Mouse (Mus musculus): ENCODE measurements around the gene Pigk. TPM values are rescaled to one million over a fixed set of nuclear protein-coding genes. Genes with fewer than 3 reads are reported as not detected.

The Pigk gene
- polyA plus RNA-seq, 1 experiment: 5.8 TPM

GRCm38 (mm10) chr3:152722836-152723235 is 8.9 kb downstream of the Pigk start:
- Histone ChIP-seq H3K27me3 (ENCODE audit: control insufficient read depth, insufficient read depth, low read length) (no peaks in the 10 kb centered on the region), H3K36me3 (ENCODE audit: control insufficient read depth, insufficient read depth, low read length) (peaks cover 1% of the 10 kb centered on the region; the same call in 1 of the 2 replicates), H3K27ac (ENCODE audit: insufficient read depth, low read length) (no peak overlapping the region), H3K4me1 (ENCODE audit: control insufficient read depth, insufficient read depth, insufficient read length) (no peaks in the 10 kb centered on the region), H3K4me3 (ENCODE audit: extremely low read depth, insufficient read depth, insufficient read length) (no peak overlapping the region)
- no peak for DNase-seq (ENCODE audit: low read depth in 1 of 2, low spot score in 2 of 2)
- TF ChIP-seq POLR2A (IDR thresholded peaks at IDR 0.05; ENCODE audit: low read depth, low read length) (no peak), CTCF (IDR thresholded peaks at IDR 0.05; ENCODE audit: extremely low read depth, insufficient read depth, insufficient read length, insufficient replicate concordance) (no peak)
- 72% methylated on average over 3 of the region's 3 CpGs for WGBS

GRCm38 (mm10) chr3:152724446-152724845 is 10.5 kb downstream of the Pigk start:
- Histone ChIP-seq H3K27me3 (ENCODE audit: control insufficient read depth, insufficient read depth, low read length) (no peaks in the 10 kb centered on the region), H3K4me1 (ENCODE audit: control insufficient read depth, insufficient read depth, insufficient read length) (no peaks in the 10 kb centered on the region), H3K36me3 (ENCODE audit: control insufficient read depth, insufficient read depth, low read length) (peaks cover 1% of the 10 kb centered on the region; the same call in 1 of the 2 replicates), H3K4me3 (ENCODE audit: extremely low read depth, insufficient read depth, insufficient read length) (no peak overlapping the region), H3K27ac (ENCODE audit: insufficient read depth, low read length) (no peak overlapping the region)
- 91% methylated on average over 9 of the region's 9 CpGs for WGBS
- no peak for DNase-seq (ENCODE audit: low read depth in 1 of 2, low spot score in 2 of 2)
- TF ChIP-seq POLR2A (IDR thresholded peaks at IDR 0.05; ENCODE audit: low read depth, low read length): no peak

GRCm38 (mm10) chr3:152728238-152728637 is 14.3 kb downstream of the Pigk start:
- H3K36me3 ChIP-seq (ENCODE audit: control insufficient read depth, insufficient read depth, low read length): no peaks in the 10 kb centered on the region
- H3K4me3 ChIP-seq (ENCODE audit: extremely low read depth, insufficient read depth, insufficient read length): no peak overlapping the region
- H3K4me1 ChIP-seq (ENCODE audit: control insufficient read depth, insufficient read depth, insufficient read length): no peaks in the 10 kb centered on the region
- H3K27me3 ChIP-seq (ENCODE audit: control insufficient read depth, insufficient read depth, low read length): no peaks in the 10 kb centered on the region
- no peak for TF ChIP-seq POLR2A (IDR thresholded peaks at IDR 0.05; ENCODE audit: low read depth, low read length)
- TF ChIP-seq CTCF (IDR thresholded peaks at IDR 0.05; ENCODE audit: extremely low read depth, insufficient read depth, insufficient read length, insufficient replicate concordance): no peak
- WGBS: 95% methylated on average over 6 of the region's 6 CpGs
- no peak for DNase-seq (ENCODE audit: low read depth in 1 of 2, low spot score in 2 of 2)
- no peak overlapping the region for H3K27ac ChIP-seq (ENCODE audit: insufficient read depth, low read length)

GRCm38 (mm10) chr3:152733011-152733410 is 19.1 kb downstream of the Pigk start:
- TF ChIP-seq CTCF (IDR thresholded peaks at IDR 0.05; ENCODE audit: extremely low read depth, insufficient read depth, insufficient read length, insufficient replicate concordance) (no peak), POLR2A (IDR thresholded peaks at IDR 0.05; ENCODE audit: low read depth, low read length) (no peak)
- 97% methylated on average over 4 of the region's 4 CpGs for WGBS
- no peak overlapping the region for H3K27ac ChIP-seq (ENCODE audit: insufficient read depth, low read length)
- H3K36me3 ChIP-seq (ENCODE audit: control insufficient read depth, insufficient read depth, low read length): peaks cover 2% of the 10 kb centered on the region; the same call in 1 of the 2 replicates
- H3K4me3 ChIP-seq (ENCODE audit: extremely low read depth, insufficient read depth, insufficient read length): no peak overlapping the region
- H3K27me3 ChIP-seq (ENCODE audit: control insufficient read depth, insufficient read depth, low read length): no peaks in the 10 kb centered on the region
- no peak for DNase-seq (ENCODE audit: low read depth in 1 of 2, low spot score in 2 of 2)
- no peaks in the 10 kb centered on the region for H3K4me1 ChIP-seq (ENCODE audit: control insufficient read depth, insufficient read depth, insufficient read length)

GRCm38 (mm10) chr3:152733513-152733912 is 19.6 kb downstream of the Pigk start:
- no peak overlapping the region for H3K27ac ChIP-seq (ENCODE audit: insufficient read depth, low read length)
- H3K36me3 ChIP-seq (ENCODE audit: control insufficient read depth, insufficient read depth, low read length): peaks cover 2% of the 10 kb centered on the region; the same call in 1 of the 2 replicates
- H3K4me3 ChIP-seq (ENCODE audit: extremely low read depth, insufficient read depth, insufficient read length): no peak overlapping the region
- no peak for DNase-seq (ENCODE audit: low read depth in 1 of 2, low spot score in 2 of 2)
- no peaks in the 10 kb centered on the region for H3K4me1 ChIP-seq (ENCODE audit: control insufficient read depth, insufficient read depth, insufficient read length)
- no peaks in the 10 kb centered on the region for H3K27me3 ChIP-seq (ENCODE audit: control insufficient read depth, insufficient read depth, low read length)
- TF ChIP-seq CTCF (IDR thresholded peaks at IDR 0.05; ENCODE audit: extremely low read depth, insufficient read depth, insufficient read length, insufficient replicate concordance) (no peak), POLR2A (IDR thresholded peaks at IDR 0.05; ENCODE audit: low read depth, low read length) (no peak)

- Histone ChIP-seq H3K27ac (ENCODE audit: insufficient read depth, low read length) (no peak overlapping the region), H3K36me3 (ENCODE audit: control insufficient read depth, insufficient read depth, low read length) (peaks cover 2% of the 10 kb centered on the region; the same call in 1 of the 2 replicates), H3K27me3 (ENCODE audit: control insufficient read depth, insufficient read depth, low read length) (no peaks in the 10 kb centered on the region), H3K4me1 (ENCODE audit: control insufficient read depth, insufficient read depth, insufficient read length) (no peaks in the 10 kb centered on the region), H3K4me3 (ENCODE audit: extremely low read depth, insufficient read depth, insufficient read length) (no peak overlapping the region)
- no peak for DNase-seq (ENCODE audit: low read depth in 1 of 2, low spot score in 2 of 2)
- 84% methylated on average over 11 of the region's 11 CpGs for WGBS
- no peak for TF ChIP-seq CTCF (IDR thresholded peaks at IDR 0.05; ENCODE audit: extremely low read depth, insufficient read depth, insufficient read length, insufficient replicate concordance)
- TF ChIP-seq POLR2A (IDR thresholded peaks at IDR 0.05; ENCODE audit: low read depth, low read length): no peak
These were observed 20.2 kb downstream of the Pigk start for GRCm38 (mm10) chr3:152734100-152734499.

- no peaks in the 10 kb centered on the region for H3K27me3 ChIP-seq (ENCODE audit: control insufficient read depth, insufficient read depth, low read length)
- no peak overlapping the region for H3K4me3 ChIP-seq (ENCODE audit: extremely low read depth, insufficient read depth, insufficient read length)
- H3K4me1 ChIP-seq (ENCODE audit: control insufficient read depth, insufficient read depth, insufficient read length): no peaks in the 10 kb centered on the region
- TF ChIP-seq CTCF (IDR thresholded peaks at IDR 0.05; ENCODE audit: extremely low read depth, insufficient read depth, insufficient read length, insufficient replicate concordance) (no peak), POLR2A (IDR thresholded peaks at IDR 0.05; ENCODE audit: low read depth, low read length) (no peak)
- DNase-seq (ENCODE audit: low read depth in 1 of 2, low spot score in 2 of 2): no peak
- WGBS: 94% methylated on average over 10 of the region's 10 CpGs
- no peak overlapping the region for H3K27ac ChIP-seq (ENCODE audit: insufficient read depth, low read length)
- peaks cover 2% of the 10 kb centered on the region; the same call in 1 of the 2 replicates for H3K36me3 ChIP-seq (ENCODE audit: control insufficient read depth, insufficient read depth, low read length)
These were observed 21.8 kb downstream of the Pigk start for GRCm38 (mm10) chr3:152735601-152736250.

All from spleen, adult 2 months (tissue).